Mouse (Mus musculus): ENCODE results near the gene Il1r2.

- no peak for TF ChIP-seq POLR2A (IDR thresholded peaks at IDR 0.05; ENCODE audit: extremely low read depth, insufficient read depth, low read length)
- no peak for TF ChIP-seq CTCF (IDR thresholded peaks at IDR 0.05; ENCODE audit: extremely low read depth, insufficient read depth, low read length)
Measured at GRCm38 (mm10) chr1:40053071-40053470, 20.8 kb upstream of the Il1r2 start.

Measured in cortical plate, adult 2 months (tissue).